Mouse (Mus musculus) CH12.LX (cell line): ENCODE measurements around the gene Slc17a4.

ENCODE experiments used
- BHLHE40 ChIP-seq: IDR thresholded peaks from 2 replicates; pipeline ENCODE4 v1.6.1; 2011; ENCODE audit warnings: mild to moderate bottlenecking, low read depth, low read length, improper control_type of control experiment
- POLR2A ChIP-seq: IDR thresholded peaks from 2 replicates; pipeline ENCODE4 v1.6.1; 2011; ENCODE audit warnings: low read depth, mild to moderate bottlenecking, improper control_type of control experiment, low read length
- TBP ChIP-seq: conservative IDR thresholded peaks from 2 replicates; pipeline ENCODE4 v1.6.1; 2011; ENCODE audit warnings: low read depth, low read length, improper control_type of control experiment
- ZMIZ1 ChIP-seq: IDR thresholded peaks from 2 replicates; pipeline ENCODE4 v1.6.1; 2012; ENCODE audit warnings: low read depth, mild to moderate bottlenecking, inconsistent platforms, low read length, improper control_type of control experiment

- TF ChIP-seq ZMIZ1 (no peak), TBP (no peak), BHLHE40 (no peak), POLR2A (no peak)
Measured at GRCm38 (mm10) chr13:23949484-23950246, 34.9 kb upstream of the Slc17a4 start.
